Mouse (Mus musculus) midbrain, embryonic 14.5 days (tissue): Measurements from ENCODE around the gene Anapc13. TPM values are rescaled to one million over a fixed set of nuclear protein-coding genes. Genes with fewer than 3 reads are reported as not detected.
A peak's percentile ranks its signal among the peaks of the same experiment; 100 is the strongest.

ENCODE experiments used
- ATAC-seq: fragments of 200-750 bp; cut with Nextera tagmentation; 2 replicates; pipeline ENCODE4 v1.8.0; 2017; ENCODE audit warnings: moderate number of reproducible peaks, moderate library complexity; ENCODE audit not compliant: low FRiP score, low TSS enrichment
- DNase-seq: peaks from one replicate; pipeline ENCODE4 v3.0.0-alpha.2; 2015
- H3K27ac ChIP-seq: fragments of 300-500 bp; sonication (generic); replicated peaks from 2 replicates; pipeline ENCODE4 v1.5.1; 2014; ENCODE audit warnings: mild to moderate bottlenecking, low read depth, low read length, moderate library complexity
- H3K27me3 ChIP-seq: fragments of 300-500 bp; sonication (generic); 2 replicates; pipeline ENCODE4 v1.6.1; 2014; ENCODE audit warnings: low read length, control low read depth, mixed read lengths; ENCODE audit not compliant: control insufficient read depth, insufficient read depth
- H3K36me3 ChIP-seq: fragments of 300-500 bp; sonication (generic); 2 replicates; pipeline ENCODE4 v1.6.1; 2014; ENCODE audit warnings: low read length, control low read depth; ENCODE audit not compliant: control insufficient read depth, insufficient read depth
- H3K4me1 ChIP-seq: fragments of 300-500 bp; sonication (generic); 2 replicates; pipeline ENCODE4 v1.6.1; 2014; ENCODE audit warnings: mild to moderate bottlenecking, antibody characterized with exemption, low read length, control low read depth; ENCODE audit not compliant: control insufficient read depth, insufficient read depth
- H3K4me2 ChIP-seq: fragments of 300-500 bp; sonication (generic); 2 replicates; pipeline ENCODE4 v1.6.1; 2014; ENCODE audit warnings: mild to moderate bottlenecking, low read length, moderate library complexity
- H3K4me3 ChIP-seq: fragments of 300-500 bp; sonication (generic); replicated peaks from 2 replicates; pipeline ENCODE4 v1.5.1; 2014; ENCODE audit warnings: low read depth, low read length
- H3K9ac ChIP-seq: fragments of 300-500 bp; sonication (generic); replicated peaks from 2 replicates; pipeline ENCODE4 v1.6.1; 2014; ENCODE audit warnings: mild to moderate bottlenecking, low read length, moderate library complexity
- H3K9me3 ChIP-seq: fragments of 300-500 bp; sonication (generic); 2 replicates; pipeline ENCODE4 v1.6.1; 2016; ENCODE audit warnings: low read length, control low read depth, mixed read lengths; ENCODE audit not compliant: control insufficient read depth
- whole genome bisulfite sequencing: fragments of 180-500 bp; shearing (Covaris S2); extraction: QIAGEN DNeasy Blood & Tissue Kit; methylation state at CpG from one replicate; pipeline ENCODE4 v1.1.7; 2014; 5-methylcytosine and 5-hydroxymethylcytosine counted together
- polyA plus RNA-seq: library from polyadenylated mRNA; unstranded; fragments of >200 nt; fragmentation: Nextera tagmentation; extraction: Ambion mirVana; gene quantifications from 2 replicates; pipeline ENCODE4 v1.2.1, GENCODE M21; 2014

The Anapc13 gene
- polyA plus RNA-seq, 1 experiment from 2014 or later: 151 TPM

- H3K27me3 ChIP-seq: no peaks in the 10 kb centered on the region
- ATAC-seq: no peak
- no peak overlapping the region for H3K4me2 ChIP-seq
- H3K9ac ChIP-seq: no peak overlapping the region
- no peak overlapping the region for H3K27ac ChIP-seq
- WGBS: 86% methylated on average over 4 of the region's 4 CpGs
- DNase-seq: no peak
- H3K4me3 ChIP-seq: no peak overlapping the region
- peaks cover 15% of the 10 kb centered on the region for H3K36me3 ChIP-seq
- H3K4me1 ChIP-seq: no peaks in the 10 kb centered on the region
- H3K9me3 ChIP-seq: no peaks in the 10 kb centered on the region
Observed at GRCm38 (mm10) chr9:102637115-102637514, 11.0 kb downstream of the Anapc13 start.

- no peak for ATAC-seq
- Histone ChIP-seq H3K4me3 (no peak overlapping the region), H3K27me3 (no peaks in the 10 kb centered on the region), H3K9ac (no peak overlapping the region), H3K4me2 (no peak overlapping the region), H3K36me3 (peaks cover 12% of the 10 kb centered on the region), H3K4me1 (peaks cover 15% of the 10 kb centered on the region), H3K27ac (no peak overlapping the region), H3K9me3 (no peaks in the 10 kb centered on the region)
- 79% methylated on average over 7 of the region's 7 CpGs for WGBS
- DNase-seq: no peak
Observed at GRCm38 (mm10) chr9:102638963-102639362, 12.9 kb downstream of the Anapc13 start.

GRCm38 (mm10) chr9:102639510-102639909 is 13.4 kb downstream of the Anapc13 start:
- H3K36me3 ChIP-seq: peaks cover 7% of the 10 kb centered on the region
- H3K4me3 ChIP-seq: no peak overlapping the region
- no peak overlapping the region for H3K9ac ChIP-seq
- H3K27me3 ChIP-seq: no peaks in the 10 kb centered on the region
- no peak overlapping the region for H3K4me2 ChIP-seq
- DNase-seq (no peak), ATAC-seq (no peak)
- H3K4me1 ChIP-seq: peaks cover 21% of the 10 kb centered on the region
- no peak overlapping the region for H3K27ac ChIP-seq
- no peaks in the 10 kb centered on the region for H3K9me3 ChIP-seq
- 94% methylated on average over 8 of the region's 8 CpGs for WGBS

GRCm38 (mm10) chr9:102641531-102641930 is 15.4 kb downstream of the Anapc13 start:
- Histone ChIP-seq H3K4me3 (no peak overlapping the region), H3K27me3 (no peaks in the 10 kb centered on the region), H3K4me2 (no peak overlapping the region), H3K9ac (no peak overlapping the region), H3K36me3 (no peaks in the 10 kb centered on the region), H3K9me3 (no peaks in the 10 kb centered on the region), H3K4me1 (peaks cover 21% of the 10 kb centered on the region), H3K27ac (no peak overlapping the region)
- ATAC-seq: no peak
- no peak for DNase-seq
- WGBS: 80% methylated on average over 6 of the region's 6 CpGs

- DNase-seq (no peak), ATAC-seq (no peak)
- no peaks in the 10 kb centered on the region for H3K9me3 ChIP-seq
- H3K36me3 ChIP-seq: no peaks in the 10 kb centered on the region
- H3K9ac ChIP-seq: no peak overlapping the region
- H3K27ac ChIP-seq: 0 out of 2 replicates have a peak overlapping the region, but pooled peaks have one; percentile 2
- H3K27me3 ChIP-seq: no peaks in the 10 kb centered on the region
- H3K4me2 ChIP-seq: no peak overlapping the region
- H3K4me3 ChIP-seq: no peak overlapping the region
- H3K4me1 ChIP-seq: peaks cover 21% of the 10 kb centered on the region
- WGBS: 54% methylated on average over 8 of the region's 8 CpGs
Observed at GRCm38 (mm10) chr9:102643071-102643485, 17.0 kb downstream of the Anapc13 start.

GRCm38 (mm10) chr9:102643486-102644101 is 17.5 kb downstream of the Anapc13 start:
- peak; percentile 82 for ATAC-seq

GRCm38 (mm10) chr9:102645119-102645695 is 19.1 kb downstream of the Anapc13 start:
- Histone ChIP-seq H3K9me3 (no peaks in the 10 kb centered on the region), H3K27ac (no peak overlapping the region), H3K4me2 (no peak overlapping the region), H3K4me3 (no peak overlapping the region), H3K4me1 (peaks cover 29% of the 10 kb centered on the region), H3K36me3 (no peaks in the 10 kb centered on the region), H3K27me3 (no peaks in the 10 kb centered on the region), H3K9ac (no peak overlapping the region)
- DNase-seq (no peak), ATAC-seq (no peak)
- WGBS: 74% methylated on average over 3 of the region's 3 CpGs

More at GRCm38 (mm10) chr9:102643486-102644101, 17.5 kb downstream of the Anapc13 start:
- Histone ChIP-seq H3K36me3 (no peaks in the 10 kb centered on the region), H3K4me1 (peaks cover 21% of the 10 kb centered on the region), H3K9ac (no peak overlapping the region), H3K27ac (no peak overlapping the region), H3K4me3 (no peak overlapping the region), H3K4me2 (peak overlapping the region; percentile 4), H3K27me3 (no peaks in the 10 kb centered on the region), H3K9me3 (no peaks in the 10 kb centered on the region)
- 7% methylated on average over 10 of the region's 10 CpGs for WGBS
- peak; percentile 80 for DNase-seq

GRCm38 (mm10) chr9:102647010-102647409 is 20.9 kb downstream of the Anapc13 start:
- Histone ChIP-seq H3K9me3 (no peaks in the 10 kb centered on the region), H3K9ac (no peak overlapping the region), H3K4me2 (no peak overlapping the region), H3K4me1 (peaks cover 43% of the 10 kb centered on the region), H3K36me3 (no peaks in the 10 kb centered on the region), H3K27me3 (no peaks in the 10 kb centered on the region), H3K27ac (no peak overlapping the region), H3K4me3 (no peak overlapping the region)
- no peak for ATAC-seq
- no peak for DNase-seq
- 86% methylated on average over 6 of the region's 6 CpGs for WGBS
